Mouse (Mus musculus) CD4-positive, CD25-positive, alpha-beta regulatory T cell, adult 4 months (primary cell): ENCODE data around the gene Fcer1g. TPM values are rescaled to one million over a fixed set of nuclear protein-coding genes. Genes with fewer than 3 reads are reported as not detected.
"Not testable (repeated sequence)": the region's sequence is repeated elsewhere in the genome, so short reads cannot be mapped to it uniquely, and the experiment has no call there.

Source experiments
- ATAC-seq: one replicate; pipeline ENCODE4 v1.8.0; 2017
- polyA plus RNA-seq, 2 experiments: library from polyadenylated mRNA; unstranded; fragments of 100-300 nt; shearing (Covaris generic); gene quantifications; one replicate each; pipeline ENCODE4 v1.2.1; 2017

The Fcer1g gene
- polyA plus RNA-seq, 2 experiments from 2014 or later, result 1.8 to 3.5 TPM

DNA sequence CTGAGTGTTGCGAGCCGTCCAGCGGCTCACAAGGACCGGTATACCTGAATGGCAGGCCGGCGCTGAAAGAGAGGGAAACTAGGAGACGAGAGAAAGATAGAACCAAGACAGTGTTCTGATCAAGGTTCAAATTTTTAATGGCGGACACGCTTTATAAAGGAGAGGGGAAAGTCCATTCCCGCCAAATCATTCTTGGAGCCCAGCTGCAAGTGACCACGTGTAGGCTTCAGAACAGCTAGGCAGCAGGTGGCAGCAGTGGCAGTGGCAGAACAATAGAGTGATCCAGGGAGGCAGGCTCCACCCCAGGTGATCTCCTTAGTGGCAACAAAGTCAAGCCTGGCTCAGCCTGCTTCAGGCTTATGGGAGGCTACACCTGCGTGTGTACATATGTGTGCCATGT lies 7.8 kb upstream of the Fcer1g start:
- not testable (repeated sequence) for ATAC-seq

DNA sequence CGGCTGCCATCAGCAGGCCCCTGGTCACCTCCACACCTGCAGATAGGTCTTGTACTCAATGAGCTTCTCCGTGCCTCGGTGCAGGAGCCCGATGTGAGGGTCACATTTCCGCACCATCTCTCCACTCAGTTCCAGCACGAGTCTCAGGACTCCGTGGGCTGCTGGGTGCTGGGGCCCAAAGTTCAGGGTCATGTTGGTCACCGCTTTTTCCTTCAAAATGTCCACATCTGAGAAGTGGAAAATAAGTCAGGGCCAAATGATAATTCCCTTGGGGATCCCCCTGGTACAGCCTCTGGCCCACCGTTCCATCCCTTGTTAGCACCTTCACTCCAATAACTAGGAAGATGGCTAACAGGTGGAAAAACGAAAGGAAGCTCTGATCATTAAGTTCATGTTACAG lies 6.7 kb upstream of the Fcer1g start:
- ATAC-seq, result no peak

DNA sequence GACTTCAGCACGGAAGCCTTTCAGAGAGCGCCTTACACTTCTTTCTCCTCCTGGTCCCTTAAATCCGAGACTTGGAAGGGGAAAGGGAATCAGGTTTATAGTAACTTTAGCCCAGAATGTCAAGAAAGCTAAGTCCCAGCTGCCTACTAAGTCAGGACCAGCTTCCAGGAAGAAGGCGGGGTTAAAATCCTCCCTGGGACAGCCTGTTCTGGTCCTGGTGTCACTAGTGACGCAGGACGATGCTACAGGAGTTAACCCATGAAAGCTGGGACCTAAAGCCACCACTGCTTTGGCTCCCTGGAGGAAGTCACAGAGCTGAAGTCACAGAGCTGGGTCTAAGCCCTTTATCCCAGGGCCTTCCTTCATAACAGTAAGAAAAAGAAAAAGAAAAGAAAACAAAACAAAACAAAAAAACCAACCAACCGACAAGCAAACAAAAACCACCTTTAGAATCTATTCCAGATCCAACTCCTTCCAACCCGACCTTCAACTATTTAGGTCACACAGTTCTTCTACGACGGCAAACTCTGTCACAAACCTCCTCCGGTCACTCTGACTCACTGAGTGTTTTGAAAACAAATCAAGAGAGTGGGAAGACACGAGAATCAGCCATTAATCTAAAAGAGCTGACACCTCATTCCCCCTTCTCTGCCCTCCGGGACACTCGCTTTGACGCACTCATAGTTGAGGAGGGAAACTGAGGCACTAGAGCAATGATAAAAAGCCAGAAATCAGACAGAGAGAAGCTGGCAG lies 6.0 kb upstream of the Fcer1g start:
- ATAC-seq, result no peak

DNA sequence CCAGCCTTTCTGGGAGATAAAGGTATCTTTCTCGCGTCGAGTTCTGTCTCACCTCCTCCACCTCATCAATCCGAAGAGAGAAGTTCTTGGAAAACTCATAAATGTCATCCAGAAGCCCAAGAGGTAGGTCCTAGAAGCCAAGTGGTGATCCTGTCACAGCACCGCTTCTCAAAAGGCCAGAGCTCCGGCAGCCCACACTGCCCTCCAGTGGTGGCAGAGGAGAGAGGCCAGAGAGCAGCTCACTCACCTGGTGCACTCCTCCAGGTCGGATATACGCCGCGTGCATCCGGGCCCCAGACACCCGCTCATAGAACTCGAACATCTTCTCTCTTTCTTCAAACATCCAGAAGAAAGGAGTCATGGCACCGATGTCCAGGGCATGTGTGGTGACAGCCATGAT lies 4.3 kb upstream of the Fcer1g start:
- ATAC-seq, result peak; percentile 60

DNA sequence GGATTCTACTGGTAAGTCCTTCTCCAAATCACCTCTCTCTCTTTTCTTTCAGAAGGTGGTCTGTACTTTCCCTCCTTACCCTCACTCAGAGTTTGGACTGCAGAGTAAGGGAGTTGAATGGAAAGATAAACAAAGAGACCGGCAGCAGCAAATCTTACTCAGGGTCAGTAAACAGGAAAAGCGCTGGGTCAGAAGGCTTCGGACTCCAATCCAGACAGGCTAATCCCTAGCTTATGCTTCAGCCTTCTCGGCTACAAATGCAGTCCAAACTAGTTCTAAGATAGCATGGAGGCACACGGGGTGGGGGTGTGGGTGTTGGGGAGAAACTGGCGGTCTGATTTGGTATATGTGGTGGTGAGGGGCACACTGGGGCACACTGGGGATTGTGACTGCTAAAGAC lies 3.3 kb upstream of the Fcer1g start:
- no peak for ATAC-seq

DNA sequence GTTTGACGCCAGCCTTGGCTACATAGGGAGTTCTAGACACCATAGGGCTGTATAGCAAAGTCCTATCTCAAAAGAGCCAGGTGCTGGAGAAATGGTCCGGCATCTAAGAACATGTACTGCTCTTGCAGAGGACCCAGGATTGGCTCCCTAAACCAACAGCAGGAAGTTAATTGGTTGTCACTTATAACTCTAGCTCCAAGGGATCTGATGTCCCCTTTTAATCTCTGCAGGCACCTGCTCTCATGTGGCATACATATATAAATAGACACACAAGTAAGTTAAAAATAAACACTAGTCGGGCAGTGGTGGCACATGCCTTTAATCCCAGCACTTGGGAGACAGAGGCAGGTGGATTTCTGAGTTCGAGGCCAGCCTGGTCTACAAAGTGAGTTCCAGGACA lies 1.6 kb upstream of the Fcer1g start:
- no peak for ATAC-seq

DNA sequence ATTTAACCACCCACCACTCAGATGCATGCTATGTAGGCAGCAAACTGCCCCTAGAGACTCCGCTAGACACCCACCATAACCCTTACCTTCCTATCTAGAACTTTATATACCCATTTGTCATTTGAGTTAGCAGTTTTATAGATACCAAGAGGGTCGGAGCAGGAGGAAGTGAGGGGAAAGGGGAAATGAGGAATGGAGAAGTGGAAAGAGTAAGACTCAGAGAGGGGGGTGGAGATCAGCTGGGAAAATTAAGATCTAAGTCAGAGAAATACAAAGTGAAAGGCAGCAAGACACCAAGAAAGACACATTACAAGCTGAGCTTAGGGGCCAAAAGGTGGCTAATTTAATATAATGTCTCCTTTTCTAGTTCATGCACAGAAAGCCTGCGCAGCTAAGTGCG lies 373 bp upstream of the Fcer1g start:
- no peak for ATAC-seq

DNA sequence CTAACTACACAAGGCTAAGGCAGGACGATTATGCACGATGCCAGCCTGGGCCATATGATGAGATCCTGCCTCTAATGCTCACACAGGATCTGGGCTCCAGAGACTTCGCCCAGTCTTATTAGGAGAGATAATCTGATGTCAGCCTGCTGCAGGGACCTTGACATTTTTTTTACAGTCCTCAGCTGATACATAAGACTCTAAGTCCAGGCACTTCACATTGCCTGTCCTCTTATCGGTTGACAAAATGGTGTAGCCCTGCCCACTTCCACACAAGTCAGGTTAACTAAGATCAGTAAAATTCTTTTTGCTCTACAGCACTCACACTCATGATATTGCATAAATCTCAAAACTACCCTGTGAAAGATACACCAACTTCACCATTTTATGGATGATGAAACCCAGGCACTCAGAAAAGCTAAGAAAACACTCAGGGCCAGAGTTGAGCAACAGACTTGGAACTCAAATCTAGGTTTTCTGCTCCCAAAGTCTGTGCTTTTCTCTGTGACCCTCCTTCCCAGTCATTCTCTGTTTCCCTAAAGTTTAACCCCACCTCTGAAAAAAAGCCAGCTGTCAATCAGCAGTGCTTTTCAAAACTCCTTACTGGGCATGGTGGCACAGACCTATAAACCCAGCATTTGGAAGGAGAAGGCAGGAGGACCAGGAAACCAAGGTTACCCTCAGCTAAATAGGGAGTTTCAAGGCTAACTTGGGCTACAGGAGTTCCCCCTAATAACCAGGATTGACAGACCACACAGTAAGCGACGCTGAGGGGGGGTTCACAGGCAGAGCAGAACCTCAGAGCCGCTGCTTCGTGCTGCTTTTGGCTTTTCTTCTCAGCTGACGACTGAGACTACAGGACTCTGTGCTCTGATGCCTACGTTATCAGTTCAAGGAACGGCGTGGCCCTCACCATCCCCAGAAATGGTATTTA lies 1.1 kb downstream of the Fcer1g start:
- ATAC-seq, result no peak

DNA sequence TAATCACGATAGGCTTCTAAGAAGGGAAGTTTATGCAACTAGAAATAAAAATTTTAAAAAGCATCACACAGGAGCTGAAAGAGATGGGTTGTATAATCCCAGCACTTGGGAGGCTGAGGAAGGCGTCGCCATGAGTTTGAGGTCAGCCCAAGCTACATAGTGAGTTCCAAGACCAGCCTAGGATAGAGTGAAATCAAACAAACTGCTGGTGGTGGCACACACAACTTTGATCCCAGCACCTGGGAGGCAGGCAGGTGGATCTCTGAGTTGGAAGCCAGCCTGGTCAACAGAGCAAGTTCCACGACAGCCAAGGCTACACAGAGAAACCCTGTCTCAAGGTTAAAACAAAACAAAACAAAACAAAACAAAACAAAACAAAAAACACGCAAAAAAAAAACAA lies 1.8 kb downstream of the Fcer1g start:
- ATAC-seq, result no peak

DNA sequence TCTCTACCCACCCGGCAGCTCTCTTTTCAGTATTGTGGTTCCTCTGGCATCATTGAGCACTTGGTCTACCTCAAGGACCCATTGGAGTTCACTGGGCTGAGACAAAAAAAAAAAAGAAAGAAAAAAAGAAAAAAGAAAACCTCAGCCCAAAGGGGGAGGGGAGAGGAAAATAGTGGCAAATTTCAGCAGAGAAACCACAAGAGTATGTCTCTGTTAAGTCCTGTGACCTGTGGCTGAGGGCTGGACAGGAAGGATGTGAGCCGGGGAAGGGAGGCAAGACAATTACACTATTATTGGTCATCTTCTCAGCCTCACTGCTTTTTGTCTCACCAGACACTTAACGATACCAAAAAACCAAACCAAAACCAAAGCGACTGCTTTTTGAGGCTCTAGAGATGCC lies 2.3 kb downstream of the Fcer1g start:
- ATAC-seq, result no peak

DNA sequence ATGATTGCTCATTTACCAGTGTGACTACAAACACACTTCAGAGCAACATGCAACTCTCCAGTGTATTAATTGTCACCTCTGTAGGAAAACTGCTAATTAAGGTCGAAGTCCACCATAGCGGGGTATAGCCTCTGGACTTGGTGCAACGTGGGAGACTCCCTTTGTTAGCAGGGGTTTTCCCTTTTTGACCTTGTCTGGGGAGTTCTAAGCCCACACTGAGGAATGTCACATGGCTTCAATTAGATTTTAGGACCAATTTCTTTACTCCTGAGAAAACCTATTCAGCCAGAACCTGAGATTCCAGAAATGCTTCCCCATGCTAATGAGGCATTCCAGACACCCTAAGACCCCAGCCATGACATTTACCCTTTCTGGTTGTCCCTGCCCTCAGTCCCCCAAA lies 4.0 kb downstream of the Fcer1g start:
- ATAC-seq, result no peak

DNA sequence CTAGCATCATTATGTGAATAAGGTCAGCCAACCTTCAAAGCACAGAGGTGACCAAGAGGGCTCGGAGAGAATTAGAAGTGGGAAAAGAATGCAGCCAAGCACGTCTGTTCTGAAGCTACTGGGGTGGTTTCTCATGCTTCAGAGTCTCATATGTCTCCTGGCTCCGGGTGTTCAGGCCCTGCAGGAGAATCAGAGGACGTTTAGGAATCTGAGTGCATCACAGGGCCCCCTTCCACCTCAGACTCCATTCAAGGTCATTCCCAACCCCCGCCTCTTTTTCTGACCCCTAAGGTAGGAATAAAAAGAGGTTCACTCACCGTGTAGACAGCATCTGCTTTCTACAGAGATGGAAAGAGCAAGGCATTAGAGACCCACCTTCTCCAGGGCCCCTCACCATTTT lies 4.4 kb downstream of the Fcer1g start:
- no peak for ATAC-seq

DNA sequence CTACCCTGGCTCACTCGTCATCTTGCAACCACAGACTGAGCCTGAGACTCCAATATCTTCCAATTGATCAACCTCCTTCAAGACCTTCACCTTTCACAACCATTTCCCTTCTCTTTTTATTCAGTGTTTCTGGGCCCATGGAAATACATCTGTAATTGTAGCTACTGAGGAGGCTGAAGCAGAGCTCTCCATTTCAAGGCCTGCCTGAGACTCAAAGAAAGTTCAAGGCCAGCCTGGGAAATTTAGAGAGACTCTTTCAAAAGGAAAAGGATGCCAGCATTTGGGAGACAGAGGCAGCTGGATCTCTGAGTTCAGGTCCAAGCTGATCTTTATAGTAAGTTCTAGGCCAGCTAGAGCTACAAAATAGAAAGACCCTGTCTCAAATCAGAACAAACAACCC lies 6.3 kb downstream of the Fcer1g start:
- ATAC-seq, result no peak

DNA sequence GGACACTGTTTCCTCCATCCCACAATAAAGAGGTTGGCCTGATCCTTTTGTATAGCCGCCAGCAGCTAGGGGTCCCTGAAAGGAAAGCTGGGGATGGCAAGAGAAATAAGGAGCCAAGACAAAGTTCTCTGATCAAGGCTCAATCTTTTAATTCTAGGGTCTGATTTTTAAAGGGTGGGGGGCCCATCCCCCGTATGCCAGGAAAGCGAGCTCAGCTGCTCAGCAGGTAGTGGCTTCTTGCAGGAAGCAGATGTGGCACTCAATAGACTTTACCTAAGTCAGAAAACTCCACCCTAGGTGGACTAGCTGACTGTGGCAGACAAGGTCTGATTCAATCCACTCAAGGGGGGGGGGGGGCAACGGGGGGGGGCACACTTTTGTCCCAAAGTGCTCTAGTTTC lies 7.4 kb downstream of the Fcer1g start:
- ATAC-seq, result no peak

DNA sequence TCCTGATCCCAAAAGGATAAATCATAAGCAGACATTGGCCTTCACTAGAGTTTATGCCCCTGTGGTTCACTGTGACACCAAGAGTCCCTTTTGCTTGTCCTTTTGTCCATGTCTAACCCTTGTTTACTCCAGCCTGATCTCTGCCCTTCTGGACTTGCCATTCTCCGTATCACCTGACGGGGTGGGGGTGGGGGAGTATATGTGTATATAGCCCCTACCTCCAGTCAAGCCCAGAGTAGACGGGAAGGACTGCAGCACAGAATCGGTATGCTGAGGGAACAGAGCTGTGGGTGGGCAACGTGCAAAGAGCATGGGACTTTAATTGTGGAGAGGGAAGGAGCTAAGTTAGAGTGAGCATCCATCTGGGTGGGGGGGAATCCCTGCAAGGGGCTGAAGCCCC lies 9.3 kb downstream of the Fcer1g start, which contains the start of gene Apoa2:
Gene Apoa2 (plus strand): TSS at position 198 of the 400 bp plus-strand sequence.
- no peak for ATAC-seq

DNA sequence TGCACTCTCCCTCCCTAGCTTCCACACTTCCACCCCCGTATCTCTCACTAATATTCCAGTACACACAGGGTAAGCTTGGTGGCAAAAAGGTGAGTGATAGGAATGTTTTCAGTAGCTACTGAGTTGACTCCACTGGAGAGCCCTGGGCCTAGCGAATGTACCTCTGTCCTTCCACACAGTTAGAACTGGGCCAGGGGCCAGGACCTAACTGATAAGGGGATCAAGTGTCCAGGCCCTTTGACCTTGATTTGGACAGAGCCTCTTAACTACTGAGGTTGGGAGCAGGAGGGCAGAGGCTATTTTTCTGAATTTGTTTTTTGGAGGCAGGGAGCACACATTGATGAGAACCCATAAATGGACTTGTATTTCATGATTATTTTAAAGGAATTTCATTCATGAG lies 10.4 kb downstream of the Fcer1g start:
- no peak for ATAC-seq

DNA sequence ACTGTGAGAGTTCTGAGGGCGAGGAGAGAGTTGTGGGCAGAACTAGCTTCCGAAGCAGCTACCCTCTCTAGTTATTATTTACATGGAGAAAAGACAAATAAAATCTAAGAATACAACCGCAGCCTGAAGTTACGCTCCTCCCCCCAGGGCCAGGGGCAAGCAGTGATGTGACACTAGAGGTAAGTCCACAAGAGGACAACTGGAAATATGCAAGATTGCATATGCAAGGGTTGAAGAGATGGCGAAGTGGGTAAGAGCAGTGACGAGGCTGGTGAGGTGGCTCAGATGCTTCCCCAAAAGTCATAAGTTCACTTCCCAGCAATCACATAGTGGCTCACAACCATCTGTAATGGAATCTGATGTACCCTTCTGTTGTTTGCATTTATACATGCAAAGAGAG lies 11.0 kb downstream of the Fcer1g start:
- ATAC-seq, result no peak

DNA sequence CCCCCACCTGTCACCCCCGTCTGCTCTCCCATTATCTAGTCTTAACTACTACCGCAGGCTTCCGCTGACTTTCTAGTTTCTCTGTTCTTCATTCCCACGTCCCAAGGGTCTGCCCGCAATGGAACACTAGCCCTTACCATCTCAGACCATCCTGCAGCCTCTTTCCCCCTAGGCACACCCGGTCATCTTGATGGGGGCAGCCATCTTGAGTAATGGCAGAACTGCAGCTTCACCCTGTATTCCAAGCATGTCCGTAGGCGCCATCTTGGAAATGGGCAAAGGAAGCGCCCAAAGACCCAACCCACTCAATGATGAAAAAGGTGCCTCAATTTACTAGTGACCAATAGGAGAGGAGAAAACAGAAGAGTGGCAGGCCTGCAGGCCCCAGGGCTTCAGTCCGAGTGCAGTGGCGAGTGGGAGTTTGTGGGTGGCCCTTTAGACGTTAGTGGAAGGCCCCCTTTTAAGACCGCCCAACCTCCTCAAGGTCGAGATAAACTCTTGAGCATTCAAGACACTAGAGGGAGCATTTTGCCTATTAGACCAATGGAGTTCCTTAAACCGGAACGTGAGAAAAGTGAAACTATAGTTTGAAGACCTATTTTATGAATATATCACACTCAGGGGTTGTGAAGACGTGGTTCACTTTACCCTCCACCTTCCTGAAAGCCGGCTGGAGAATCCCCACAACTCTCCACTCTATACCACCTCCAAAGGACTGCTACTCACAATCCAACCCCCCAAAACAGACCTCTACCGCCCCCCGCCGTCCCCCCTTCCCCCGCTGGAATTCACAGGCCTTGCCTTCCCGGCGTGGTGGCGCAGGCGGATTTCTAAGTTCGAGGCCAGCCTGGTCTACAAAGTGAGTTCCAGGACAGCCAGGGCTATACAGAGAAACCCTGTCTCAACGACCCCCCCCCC lies 11.7 kb downstream of the Fcer1g start, which contains the start of gene Tomm40l:
Gene Tomm40l (minus strand): TSS at position 277 of the 918 bp plus-strand sequence.
- peak; percentile 97 for ATAC-seq

DNA sequence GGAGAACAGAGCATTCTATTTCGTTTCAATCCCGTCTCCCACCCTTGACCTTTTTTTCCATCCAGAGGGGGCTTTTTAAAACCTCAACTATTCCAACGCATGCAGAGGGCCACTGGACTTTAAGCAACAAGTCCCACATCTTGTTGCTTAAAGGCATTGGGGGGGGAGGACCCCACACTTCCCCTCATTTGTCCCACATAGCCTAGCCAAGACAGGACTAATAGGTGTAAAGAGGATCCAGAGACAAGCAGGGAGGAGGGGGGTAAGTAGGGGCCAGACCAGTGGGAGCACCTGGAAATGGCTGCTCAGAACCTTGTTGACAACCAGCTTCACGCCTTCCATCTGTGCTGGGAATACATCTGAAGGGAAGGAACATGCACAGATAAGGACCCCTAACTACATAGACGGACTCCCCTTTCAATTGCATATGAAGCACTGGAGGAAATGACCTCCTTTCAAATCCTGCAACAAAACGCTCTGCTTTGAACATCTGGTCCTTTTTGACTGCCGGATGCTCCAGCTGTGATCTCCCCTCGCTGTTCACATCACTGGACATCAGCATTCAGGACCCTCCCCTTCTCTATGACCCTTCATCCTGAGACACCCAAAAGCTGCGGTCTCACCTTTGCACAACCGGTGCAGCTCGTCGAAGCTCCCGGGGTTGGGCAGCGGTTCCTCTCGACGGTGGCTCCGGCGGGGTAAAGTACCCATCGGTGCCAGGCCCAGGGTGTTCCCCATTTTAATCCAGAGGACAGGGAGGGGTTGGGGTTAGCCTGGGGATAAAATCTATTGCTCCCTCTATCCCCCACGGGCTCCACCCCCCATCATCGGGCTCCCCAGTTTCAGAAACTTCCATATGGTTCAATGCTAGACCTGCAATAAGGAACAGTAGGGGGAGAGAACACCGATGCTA lies 12.6 kb downstream of the Fcer1g start:
- no peak for ATAC-seq

DNA sequence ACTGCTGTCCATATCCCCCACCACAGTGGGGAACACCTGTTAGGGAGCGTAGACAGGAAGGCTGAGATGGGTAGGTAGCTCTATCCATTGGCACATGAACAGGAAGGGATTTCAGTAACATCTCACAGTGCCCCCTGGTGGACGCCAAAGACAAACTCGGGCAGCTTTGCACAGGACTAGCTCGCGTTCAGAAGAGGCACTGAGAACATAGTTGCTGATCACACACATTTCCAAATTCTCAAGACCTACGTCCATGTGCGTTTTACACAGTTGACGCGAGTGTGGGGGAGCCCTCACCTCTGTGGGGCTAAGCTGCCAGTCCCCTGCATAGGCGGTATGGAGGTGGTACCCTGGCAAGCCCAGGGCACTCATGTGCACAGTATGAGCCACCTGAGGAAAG lies 13.3 kb downstream of the Fcer1g start:
- ATAC-seq, result peak; percentile 16

DNA sequence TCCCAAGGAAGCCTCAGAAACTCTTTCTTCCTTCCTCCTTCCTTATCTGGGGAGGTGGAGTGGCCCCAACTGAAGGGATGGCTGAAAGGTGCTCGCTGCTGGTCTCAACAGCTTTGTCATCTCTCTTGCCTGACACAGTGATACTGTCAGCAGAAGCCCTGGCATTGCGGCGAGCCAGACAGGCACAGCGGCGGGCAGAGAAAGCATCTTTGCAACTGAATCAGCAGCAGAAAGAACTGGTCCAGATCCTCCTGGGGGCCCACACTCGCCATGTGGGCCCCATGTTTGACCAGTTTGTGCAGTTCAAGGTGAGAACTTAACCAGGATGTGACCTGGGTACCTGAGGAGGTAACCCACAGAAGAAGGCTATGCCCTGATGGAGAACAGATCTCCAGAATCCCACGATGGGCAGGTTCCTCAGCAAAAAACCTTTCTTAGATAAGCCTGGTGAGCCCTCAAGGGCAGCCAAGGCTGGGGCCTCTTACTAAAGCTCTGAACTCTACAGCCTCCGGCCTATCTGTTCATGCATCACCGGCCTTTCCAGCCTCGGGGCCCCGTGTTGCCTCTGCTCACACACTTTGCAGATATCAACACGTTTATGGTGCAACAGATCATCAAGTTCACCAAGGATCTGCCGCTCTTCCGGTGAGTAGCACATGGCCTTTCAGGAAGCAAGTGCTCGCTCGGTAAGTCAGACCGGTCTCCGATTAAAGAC lies 17.8 kb downstream of the Fcer1g start:
- no peak for ATAC-seq
